Mouse (Mus musculus) embryonic facial prominence, embryonic 15.5 days (tissue): ENCODE measurements around the gene Zfp951. TPM values are rescaled to one million over a fixed set of nuclear protein-coding genes. Genes with fewer than 3 reads are reported as not detected.
A peak's percentile ranks its signal among the peaks of the same experiment; 100 is the strongest.
"Not testable (repeated sequence)": the region's sequence is repeated elsewhere in the genome, so short reads cannot be mapped to it uniquely, and the experiment has no call there.

ENCODE experiments used
- ATAC-seq: fragments of 200-750 bp; cut with Nextera tagmentation; 2 replicates; pipeline ENCODE4 v1.8.0; 2017; ENCODE audit warnings: low read depth, moderate TSS enrichment; ENCODE audit not compliant: insufficient number of reproducible peaks, low FRiP score, low TSS enrichment
- H3K27ac ChIP-seq: fragments of 300-500 bp; sonication (generic); replicated peaks from 2 replicates; pipeline ENCODE4 v1.5.1; 2015; ENCODE audit warnings: mild to moderate bottlenecking, inconsistent platforms
- H3K27me3 ChIP-seq: fragments of 300-500 bp; sonication (generic); 2 replicates; pipeline ENCODE4 v1.6.1; 2015; ENCODE audit warnings: inconsistent platforms
- H3K36me3 ChIP-seq: fragments of 300-500 bp; sonication (generic); 2 replicates; pipeline ENCODE4 v1.6.1; 2015; ENCODE audit warnings: mild to moderate bottlenecking, inconsistent platforms
- H3K4me1 ChIP-seq: fragments of 300-500 bp; sonication (generic); 2 replicates; pipeline ENCODE4 v1.6.1; 2015; ENCODE audit warnings: inconsistent platforms
- H3K4me2 ChIP-seq: fragments of 300-500 bp; sonication (generic); replicated peaks from 2 replicates; pipeline ENCODE4 v1.6.1; 2015; ENCODE audit warnings: mild to moderate bottlenecking, inconsistent platforms
- H3K4me3 ChIP-seq: fragments of 300-500 bp; sonication (generic); replicated peaks from 2 replicates; pipeline ENCODE4 v1.5.1; 2015; ENCODE audit warnings: mild to moderate bottlenecking, inconsistent platforms
- H3K9ac ChIP-seq: fragments of 300-500 bp; sonication (generic); 2 replicates; pipeline ENCODE4 v1.6.1; 2015; ENCODE audit warnings: inconsistent platforms
- H3K9me3 ChIP-seq: fragments of 300-500 bp; sonication (generic); replicated peaks from 2 replicates; pipeline ENCODE4 v1.6.1; 2016; ENCODE audit warnings: inconsistent platforms
- WGBS: fragments of 180-500 bp; shearing (Covaris S2); methylation state at CpG from one replicate; pipeline ENCODE4 v1.1.7; 2015; 5-methylcytosine and 5-hydroxymethylcytosine counted together
- polyA plus RNA-seq: library from polyadenylated mRNA; unstranded; fragments of >200 nt; fragmentation: Nextera tagmentation; extraction: Ambion mirVana; gene quantifications from 2 replicates; pipeline ENCODE4 v1.2.1, GENCODE M21; 2015

The Zfp951 gene
- 2.4 and 3.2 TPM in 2 replicates for polyA plus RNA-seq

GRCm38 (mm10) chr5:104859962-104860525 is at the start of gene Zfp951:
Gene Zfp951, minus strand, starts transcription at chr5:104860070.
- peak within 1 kb of the TSS; percentile 34 for H3K4me3 ChIP-seq
- not testable (repeated sequence) for H3K9me3 ChIP-seq, H3K27ac ChIP-seq, H3K9ac ChIP-seq, H3K4me2 ChIP-seq, H3K4me1 ChIP-seq, H3K27me3 ChIP-seq, H3K36me3 ChIP-seq
- ATAC-seq, result peak; percentile 79
- WGBS, result 33% methylated on average over 11 of the region's 12 CpGs

- 75% methylated on average over 5 of the region's 5 CpGs for WGBS
Measured at GRCm38 (mm10) chr5:104906556-104906955, 46.7 kb upstream of the Zfp951 start.

GRCm38 (mm10) chr5:104859045-104859961 is 567 bp downstream of the Zfp951 start:
- not testable (repeated sequence) for H3K4me2 ChIP-seq
- ATAC-seq, result peak; percentile 60; the same call in 1 of the 2 replicates

More at GRCm38 (mm10) chr5:104906556-104906955, 46.7 kb upstream of the Zfp951 start:
- ATAC-seq, H3K4me1 ChIP-seq, H3K27ac ChIP-seq, H3K36me3 ChIP-seq, H3K9me3 ChIP-seq, H3K27me3 ChIP-seq, H3K4me3 ChIP-seq, H3K9ac ChIP-seq, H3K4me2 ChIP-seq: not testable (repeated sequence)

DNA sequence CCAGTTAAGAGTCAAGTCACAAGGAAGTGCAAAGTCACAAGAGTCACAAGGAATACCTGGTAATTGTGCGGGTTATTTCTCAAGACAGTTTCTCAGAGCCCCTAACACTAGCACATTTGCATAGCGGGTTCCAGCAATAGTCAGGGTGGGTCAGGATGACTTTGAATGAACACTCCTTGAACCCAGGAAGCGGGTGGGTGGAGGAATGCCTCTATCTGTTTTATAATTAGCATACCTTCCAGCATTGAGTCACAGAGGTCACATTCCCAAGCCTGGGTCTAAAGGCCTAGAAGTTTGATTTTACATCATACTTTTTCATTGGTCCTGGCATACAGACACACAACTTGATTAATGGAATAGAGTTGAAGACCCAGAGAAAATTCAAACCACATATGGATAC is 5.3 kb downstream of the Zfp951 start:
- ATAC-seq, H3K4me2 ChIP-seq, H3K9me3 ChIP-seq, H3K4me1 ChIP-seq, H3K27me3 ChIP-seq, H3K27ac ChIP-seq, H3K9ac ChIP-seq, H3K4me3 ChIP-seq, H3K36me3 ChIP-seq: not testable (repeated sequence)
- WGBS, result 89% methylated on average over 3 of the region's 3 CpGs

More at GRCm38 (mm10) chr5:104859045-104859961, 567 bp downstream of the Zfp951 start:
- 45% methylated on average over 10 of the region's 15 CpGs for WGBS
- not testable (repeated sequence) for H3K27ac ChIP-seq, H3K9me3 ChIP-seq, H3K9ac ChIP-seq, H3K36me3 ChIP-seq, H3K27me3 ChIP-seq, H3K4me1 ChIP-seq
- H3K4me3 ChIP-seq, result peak overlapping the region; percentile 34

GRCm38 (mm10) chr5:104833330-104833729 is 26.5 kb downstream of the Zfp951 start:
- Histone ChIP-seq H3K36me3 (no peaks in the 10 kb centered on the region), H3K27ac (no peak overlapping the region), H3K4me3 (no peak overlapping the region), H3K9ac (no peak overlapping the region), H3K27me3 (no peaks in the 10 kb centered on the region), H3K9me3 (peaks cover 28% of the 10 kb centered on the region), H3K4me2 (no peak overlapping the region), H3K4me1 (no peaks in the 10 kb centered on the region)
- no peak for ATAC-seq

GRCm38 (mm10) chr5:104829611-104830010 is 30.3 kb downstream of the Zfp951 start:
- no peak for ATAC-seq
- Histone ChIP-seq H3K4me1 (no peaks in the 10 kb centered on the region), H3K4me3 (no peak overlapping the region), H3K9me3 (peaks cover 24% of the 10 kb centered on the region), H3K27me3 (no peaks in the 10 kb centered on the region), H3K4me2 (no peak overlapping the region), H3K27ac (no peak overlapping the region), H3K36me3 (no peaks in the 10 kb centered on the region), H3K9ac (no peak overlapping the region)
- WGBS, result 71% methylated on average over 1 of the region's 1 CpGs

DNA sequence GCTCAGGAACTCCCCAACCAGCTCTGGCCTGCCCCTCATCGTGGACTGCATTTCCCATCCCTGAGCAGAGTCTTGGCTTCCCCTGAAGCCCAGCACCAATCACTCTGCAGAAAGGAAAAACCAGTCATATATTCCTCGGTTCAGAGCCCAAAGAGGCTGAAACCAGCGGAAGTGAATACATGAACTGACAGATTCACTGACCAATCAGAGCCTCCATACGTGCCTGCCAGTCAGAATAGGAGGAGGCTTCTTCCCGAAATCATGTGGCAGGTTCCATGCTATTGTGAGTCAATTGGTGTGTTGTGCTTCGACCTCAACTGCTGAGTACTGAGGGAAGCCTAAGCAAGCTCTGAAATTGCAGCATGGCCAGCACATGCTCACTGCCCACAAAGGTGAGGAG is 89.7 kb downstream of the Zfp951 start:
- not testable (repeated sequence) for H3K9me3 ChIP-seq, H3K4me1 ChIP-seq, H3K4me2 ChIP-seq, ATAC-seq, H3K27me3 ChIP-seq, H3K4me3 ChIP-seq, H3K36me3 ChIP-seq, H3K27ac ChIP-seq, H3K9ac ChIP-seq
- 76% methylated on average over 6 of the region's 6 CpGs for WGBS

Other genes with a start within 250 kb of the Zfp951 start
- 1.2 TPM in 2 replicates for gene Abcg3, start 122.6 kb upstream of the Zfp951 start, polyA plus RNA-seq